Mouse (Mus musculus): ENCODE measurements around the gene Ctse.

DNA sequence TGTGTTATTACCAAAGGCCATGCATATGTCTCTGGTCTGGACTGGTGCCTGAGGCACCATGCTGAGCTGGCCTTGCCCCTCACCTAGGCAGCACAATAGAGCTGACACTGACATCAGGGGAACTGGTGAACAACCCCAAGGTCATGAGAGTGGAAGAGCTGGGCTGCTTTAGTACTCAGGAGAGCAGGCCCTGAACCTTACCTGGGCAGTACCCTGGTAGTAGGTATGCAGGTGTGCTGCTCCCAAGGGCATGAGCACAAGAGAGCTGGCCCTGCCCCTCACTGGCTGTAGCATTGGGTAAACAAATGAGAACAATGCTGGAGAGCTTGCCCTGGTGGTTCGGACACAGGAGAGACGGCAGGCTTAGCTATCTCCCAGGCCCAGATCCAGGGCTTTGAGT is 57.2 kb downstream of the Ctse start:
- no peak for TF ChIP-seq CTCF (IDR thresholded peaks at IDR 0.05; ENCODE audit: borderline replicate concordance, control insufficient read depth, extremely low read depth, insufficient read depth, low read length, poor library complexity)
- TF ChIP-seq POLR2A (IDR thresholded peaks at IDR 0.05; ENCODE audit: control insufficient read depth, extremely low read depth, insufficient read depth, low read length, poor library complexity) = no peak

Measured in thymus, adult 2 months (tissue).